Mouse (Mus musculus): ENCODE data around the gene Senp2. TPM values are rescaled to one million over a fixed set of nuclear protein-coding genes. Genes with fewer than 3 reads are reported as not detected.

Gene Senp2
- total and polyA plus RNA-seq, 2 experiments from 2014 or later, result 24.1 to 43.0 TPM

GRCm38 (mm10) chr16:22076620-22076941 lies 67.3 kb downstream of the Senp2 start:
- Histone ChIP-seq H3K4me1 (ENCODE audit: insufficient read depth, low read length) (no peaks in the 10 kb centered on the region), H3K36me3 (ENCODE audit: insufficient read depth, low read length) (no peaks in the 10 kb centered on the region; the same call in 1 of the 2 replicates), H3K4me3 (ENCODE audit: low read length) (no peak overlapping the region), H3K9ac (replicated peaks; ENCODE audit: low read length) (no peak overlapping the region), H3K27ac (no peak overlapping the region), H3K4me2 (ENCODE audit: low read depth, low read length) (no peak overlapping the region), H3K27me3 (ENCODE audit: insufficient read depth, low read length) (no peaks in the 10 kb centered on the region), H3K9me3 (ENCODE audit: low read length) (no peaks in the 10 kb centered on the region)
- 34% methylated on average over 4 of the region's 4 CpGs for WGBS
- DNase-seq (ENCODE audit: low spot score), result no peak
- no peak for TF ChIP-seq CTCF (IDR thresholded peaks at IDR 0.05; ENCODE audit: low read depth)
- ATAC-seq, result no peak

DNA sequence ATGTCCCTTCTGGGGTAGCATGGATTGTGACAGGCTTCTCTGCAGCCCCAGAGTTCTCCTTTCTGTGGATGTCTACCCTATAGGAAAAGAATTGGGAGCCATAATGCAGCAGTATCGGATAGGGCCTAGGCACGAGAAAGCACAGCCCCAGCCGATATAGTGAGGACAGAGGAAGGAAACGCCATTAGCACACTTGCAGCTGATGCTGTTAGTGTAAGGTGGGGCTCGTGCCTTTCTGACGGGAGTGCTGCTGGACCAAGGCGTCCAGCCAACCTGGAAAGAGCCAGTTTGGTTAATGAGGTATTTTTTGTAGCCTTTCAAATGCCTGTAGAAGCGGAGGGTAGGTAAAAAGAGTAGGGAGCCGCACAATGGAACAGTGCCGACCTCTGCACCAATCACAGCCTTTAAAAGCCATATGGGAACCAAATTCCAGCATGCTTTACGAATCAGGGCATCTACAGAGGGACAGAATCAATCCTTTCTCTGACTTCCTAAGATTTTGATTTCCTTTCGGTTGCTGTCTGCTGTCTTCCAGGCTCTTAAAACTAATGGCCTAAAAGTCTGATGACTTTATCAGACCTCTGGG lies 70.9 kb downstream of the Senp2 start:
- Histone ChIP-seq H3K4me1 (ENCODE audit: insufficient read depth, low read length) (no peaks in the 10 kb centered on the region), H3K9ac (replicated peaks; ENCODE audit: low read length) (no peak overlapping the region), H3K4me3 (ENCODE audit: low read length) (no peak overlapping the region), H3K27me3 (ENCODE audit: insufficient read depth, low read length) (no peaks in the 10 kb centered on the region), H3K4me2 (ENCODE audit: low read depth, low read length) (no peak overlapping the region), H3K36me3 (ENCODE audit: insufficient read depth, low read length) (no peaks in the 10 kb centered on the region; the same call in 1 of the 2 replicates), H3K9me3 (ENCODE audit: low read length) (no peaks in the 10 kb centered on the region), H3K27ac (no peak overlapping the region)
- ATAC-seq (no peak), DNase-seq (ENCODE audit: low spot score) (no peak)
- 85% methylated on average over 12 of the region's 12 CpGs for WGBS
- TF ChIP-seq CTCF (IDR thresholded peaks at IDR 0.05; ENCODE audit: low read depth), result no peak

DNA sequence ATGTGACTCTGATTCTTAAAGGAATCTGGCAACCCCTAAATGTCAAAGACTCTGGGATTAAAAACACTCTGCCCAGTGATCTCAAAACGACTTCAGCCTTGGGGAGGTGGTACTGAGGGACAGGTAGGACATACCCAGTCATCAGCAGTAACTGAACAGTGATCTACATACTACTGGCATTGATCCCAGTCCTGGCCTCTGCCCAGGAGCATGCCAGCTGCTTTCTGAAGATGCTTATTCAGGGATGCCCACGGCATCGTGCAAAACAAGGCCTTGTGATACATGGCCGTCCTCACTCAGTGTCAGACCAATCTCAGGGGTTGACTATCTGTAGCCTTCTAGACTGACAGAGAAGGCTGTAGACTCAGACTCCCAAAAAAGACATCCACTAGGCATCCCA lies 76.1 kb downstream of the Senp2 start:
- H3K9ac ChIP-seq (replicated peaks; ENCODE audit: low read length), result no peak overlapping the region
- DNase-seq (ENCODE audit: low spot score) (peak; percentile 51), ATAC-seq (no peak)
- no peaks in the 10 kb centered on the region for H3K4me1 ChIP-seq (ENCODE audit: insufficient read depth, low read length)
- H3K36me3 ChIP-seq (ENCODE audit: insufficient read depth, low read length), result no peaks in the 10 kb centered on the region
- no peaks in the 10 kb centered on the region for H3K27me3 ChIP-seq (ENCODE audit: insufficient read depth, low read length)
- H3K4me3 ChIP-seq (ENCODE audit: low read length), result no peak overlapping the region
- H3K9me3 ChIP-seq (ENCODE audit: low read length), result no peaks in the 10 kb centered on the region
- no peak overlapping the region for H3K4me2 ChIP-seq (ENCODE audit: low read depth, low read length)
- H3K27ac ChIP-seq, result no peak overlapping the region
- WGBS, result 45% methylated on average over 4 of the region's 4 CpGs
- TF ChIP-seq CTCF (IDR thresholded peaks at IDR 0.05; ENCODE audit: low read depth), result no peak

GRCm38 (mm10) chr16:22091255-22091783 lies 82.0 kb downstream of the Senp2 start:
- no peaks in the 10 kb centered on the region for H3K27me3 ChIP-seq (ENCODE audit: insufficient read depth, low read length)
- no peak for DNase-seq (ENCODE audit: low spot score)
- no peak overlapping the region for H3K4me2 ChIP-seq (ENCODE audit: low read depth, low read length)
- 90% methylated on average over 3 of the region's 3 CpGs for WGBS
- no peak overlapping the region for H3K27ac ChIP-seq
- H3K4me3 ChIP-seq (ENCODE audit: low read length), result no peak overlapping the region
- H3K9me3 ChIP-seq (ENCODE audit: low read length), result no peaks in the 10 kb centered on the region
- H3K36me3 ChIP-seq (ENCODE audit: insufficient read depth, low read length), result no peaks in the 10 kb centered on the region
- no peak for ATAC-seq
- H3K4me1 ChIP-seq (ENCODE audit: insufficient read depth, low read length), result no peaks in the 10 kb centered on the region
- no peak for TF ChIP-seq CTCF (IDR thresholded peaks at IDR 0.05; ENCODE audit: low read depth)
- no peak overlapping the region for H3K9ac ChIP-seq (replicated peaks; ENCODE audit: low read length)

- DNase-seq (ENCODE audit: low spot score) (no peak), ATAC-seq (no peak)
- H3K27me3 ChIP-seq (ENCODE audit: insufficient read depth, low read length), result no peaks in the 10 kb centered on the region
- H3K27ac ChIP-seq, result no peak overlapping the region
- H3K4me3 ChIP-seq (ENCODE audit: low read length), result no peak overlapping the region
- no peaks in the 10 kb centered on the region for H3K4me1 ChIP-seq (ENCODE audit: insufficient read depth, low read length)
- TF ChIP-seq CTCF (IDR thresholded peaks at IDR 0.05; ENCODE audit: low read depth), result no peak
- no peak overlapping the region for H3K4me2 ChIP-seq (ENCODE audit: low read depth, low read length)
- WGBS, result 77% methylated on average over 1 of the region's 1 CpGs
- H3K9me3 ChIP-seq (ENCODE audit: low read length), result no peaks in the 10 kb centered on the region
- H3K9ac ChIP-seq (replicated peaks; ENCODE audit: low read length), result no peak overlapping the region
- no peaks in the 10 kb centered on the region for H3K36me3 ChIP-seq (ENCODE audit: insufficient read depth, low read length)
Observed at GRCm38 (mm10) chr16:22095751-22096150, 86.5 kb downstream of the Senp2 start.

GRCm38 (mm10) chr16:22097659-22098058 lies 88.4 kb downstream of the Senp2 start:
- H3K36me3 ChIP-seq (ENCODE audit: insufficient read depth, low read length), result no peaks in the 10 kb centered on the region
- H3K4me2 ChIP-seq (ENCODE audit: low read depth, low read length), result no peak overlapping the region
- H3K9ac ChIP-seq (replicated peaks; ENCODE audit: low read length), result no peak overlapping the region
- H3K4me1 ChIP-seq (ENCODE audit: insufficient read depth, low read length), result no peaks in the 10 kb centered on the region
- no peak for TF ChIP-seq CTCF (IDR thresholded peaks at IDR 0.05; ENCODE audit: low read depth)
- peak overlapping the region; percentile 36; the same call in 1 of the 2 replicates for H3K27ac ChIP-seq
- no peaks in the 10 kb centered on the region for H3K27me3 ChIP-seq (ENCODE audit: insufficient read depth, low read length)
- H3K4me3 ChIP-seq (ENCODE audit: low read length), result no peak overlapping the region
- H3K9me3 ChIP-seq (ENCODE audit: low read length), result no peaks in the 10 kb centered on the region
- ATAC-seq, result no peak
- DNase-seq (ENCODE audit: low spot score), result peak; percentile 50
- 33% methylated on average over 7 of the region's 7 CpGs for WGBS

Other genes with a start within 250 kb of the Senp2 start
- 2.6 and 4.0 TPM in 2 replicates for gene Ehhadh, start 221.7 kb upstream of the Senp2 start, total RNA-seq (2014; rRNA removed)
- 2.2 and 2.3 TPM in 2 replicates for gene Ehhadh, start 221.7 kb upstream of the Senp2 start, polyA plus RNA-seq (2015; fragmentation: Nextera tagmentation; extraction: Ambion mirVana)
- gene Map3k13, start 215.1 kb upstream of the Senp2 start, total RNA-seq (2014; rRNA removed), result 12.8 and 12.9 TPM in 2 replicates
- gene Map3k13, start 215.1 kb upstream of the Senp2 start, polyA plus RNA-seq (2015; fragmentation: Nextera tagmentation; extraction: Ambion mirVana), result 3.9 and 4.5 TPM in 2 replicates
- gene Tmem41a, start 61.9 kb upstream of the Senp2 start, total RNA-seq (2014; rRNA removed), result 28.8 and 38.3 TPM in 2 replicates
- 54.9 and 55.5 TPM in 2 replicates for gene Tmem41a, start 61.9 kb upstream of the Senp2 start, polyA plus RNA-seq (2015; fragmentation: Nextera tagmentation; extraction: Ambion mirVana)
- 0.04 and 0.47 TPM in 2 replicates for gene Liph, start 13.8 kb upstream of the Senp2 start, total RNA-seq (2014; rRNA removed)
- gene Liph, start 13.8 kb upstream of the Senp2 start, polyA plus RNA-seq (2015; fragmentation: Nextera tagmentation; extraction: Ambion mirVana), result 0.63 and 0.74 TPM in 2 replicates
- gene Igf2bp2, start 153.8 kb downstream of the Senp2 start, total RNA-seq (2014; rRNA removed), result 15.8 and 19.1 TPM in 2 replicates
- 7.7 and 8.2 TPM in 2 replicates for gene Igf2bp2, start 153.8 kb downstream of the Senp2 start, polyA plus RNA-seq (2015; fragmentation: Nextera tagmentation; extraction: Ambion mirVana)